Mouse (Mus musculus): ENCODE measurements around the gene Rab3ip. TPM values are rescaled to one million over a fixed set of nuclear protein-coding genes. Genes with fewer than 3 reads are reported as not detected.

Gene Rab3ip
- total RNA-seq, 2 experiments from 2014 or later, result 2.5 to 3.7 TPM

DNA sequence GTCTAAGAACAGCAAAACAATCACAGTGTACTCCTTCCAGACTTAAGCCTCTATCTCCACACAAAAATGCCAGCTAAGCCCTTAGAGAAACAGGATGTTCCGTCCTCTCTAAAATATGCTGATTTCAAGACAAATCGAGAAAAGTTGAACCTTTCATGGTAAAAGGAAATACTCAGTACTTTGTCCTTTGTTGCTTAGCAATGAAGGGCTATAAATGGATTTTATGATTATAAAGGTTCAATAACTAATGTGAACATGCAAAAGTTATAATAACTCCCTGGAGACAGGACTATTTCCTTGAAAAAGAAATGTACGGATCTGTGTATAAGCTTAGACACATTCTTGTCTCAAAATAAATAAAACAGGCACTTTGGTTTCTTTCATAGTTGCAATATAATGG lies 66.0 kb downstream of the Rab3ip start:
- ATAC-seq (replicated peaks; ENCODE audit: low FRiP score, poor library complexity, severe bottlenecking), result no peak

DNA sequence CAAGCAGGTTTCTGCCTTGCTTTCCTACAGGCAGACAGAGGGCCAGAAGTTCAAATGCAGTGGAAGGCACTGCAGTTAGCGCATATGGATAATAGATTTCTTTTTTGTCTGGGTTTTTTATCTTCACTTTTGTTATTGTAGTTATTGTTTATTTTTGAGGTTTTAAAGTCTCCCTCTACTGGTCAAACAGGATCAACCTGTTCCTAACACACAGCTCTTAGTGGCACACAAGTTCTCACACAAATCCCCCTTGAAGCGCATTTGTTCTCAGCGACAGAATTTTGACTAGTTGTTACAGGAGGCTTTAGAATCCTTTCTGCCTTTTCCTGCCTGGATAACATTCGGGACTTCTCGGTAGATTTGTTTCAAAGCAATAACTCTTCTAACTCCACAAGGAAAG lies 67.0 kb downstream of the Rab3ip start:
- no peak for ATAC-seq (replicated peaks; ENCODE audit: low FRiP score, poor library complexity, severe bottlenecking)

DNA sequence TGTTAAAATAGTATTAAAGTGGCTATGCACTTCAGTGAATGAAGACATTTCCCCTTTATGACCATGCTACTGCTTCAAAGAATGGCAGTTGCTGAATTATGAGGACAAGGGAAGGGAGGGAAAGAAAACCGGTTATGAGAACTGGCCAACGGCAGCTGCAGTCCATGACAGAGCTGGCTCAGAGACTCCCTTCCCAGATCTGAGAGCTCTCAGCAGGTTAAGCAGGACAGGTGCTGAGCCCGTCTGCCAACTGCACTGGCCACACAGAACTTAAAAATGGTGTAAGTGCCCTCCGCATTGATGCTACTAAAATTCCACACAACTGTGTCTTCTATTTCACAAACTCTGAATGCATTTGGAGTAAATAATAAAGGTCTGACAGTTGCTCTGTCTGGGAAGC lies 73.1 kb downstream of the Rab3ip start:
- ATAC-seq (replicated peaks; ENCODE audit: low FRiP score, poor library complexity, severe bottlenecking), result no peak

DNA sequence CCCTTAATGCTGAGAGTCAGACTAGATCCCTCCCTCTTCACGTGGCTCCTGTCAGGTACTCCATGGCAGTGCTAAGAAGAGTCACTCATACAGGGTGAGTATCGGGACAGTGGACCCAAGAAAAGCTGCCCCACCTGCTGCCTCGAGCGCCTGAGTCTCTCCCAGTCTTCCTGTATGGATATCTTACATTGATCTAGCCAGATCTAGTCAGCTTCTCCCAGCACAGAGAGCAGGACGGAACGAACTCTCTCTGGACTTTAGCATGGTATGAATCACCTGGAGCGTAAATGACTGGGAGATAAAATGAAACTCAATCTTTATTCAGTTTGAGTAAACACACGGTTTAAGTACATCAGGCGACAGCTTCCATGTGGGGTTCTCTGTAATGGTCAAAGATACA lies 76.1 kb downstream of the Rab3ip start:
- ATAC-seq (replicated peaks; ENCODE audit: low FRiP score, poor library complexity, severe bottlenecking), result no peak

DNA sequence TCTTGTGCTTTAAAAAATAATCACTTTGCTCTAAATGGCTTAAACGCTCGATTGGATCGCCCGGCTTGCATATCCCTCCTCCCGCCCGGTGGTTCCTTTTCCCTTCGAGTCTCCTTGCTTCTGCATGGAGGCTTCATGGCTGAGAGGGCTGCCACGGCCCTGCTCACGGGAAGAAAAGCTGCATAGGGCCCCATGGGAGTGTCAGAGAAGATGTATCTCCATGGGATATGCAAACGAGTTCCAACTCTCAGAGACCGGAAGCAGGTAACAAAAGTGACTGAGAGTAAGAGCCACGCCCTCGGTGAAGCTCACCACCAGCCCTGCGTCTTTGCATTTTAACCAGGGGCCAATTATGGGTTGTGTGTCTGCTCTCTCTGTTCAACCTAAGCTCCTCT lies 78.6 kb downstream of the Rab3ip start:
- no peak for ATAC-seq (replicated peaks; ENCODE audit: low FRiP score, poor library complexity, severe bottlenecking)

DNA sequence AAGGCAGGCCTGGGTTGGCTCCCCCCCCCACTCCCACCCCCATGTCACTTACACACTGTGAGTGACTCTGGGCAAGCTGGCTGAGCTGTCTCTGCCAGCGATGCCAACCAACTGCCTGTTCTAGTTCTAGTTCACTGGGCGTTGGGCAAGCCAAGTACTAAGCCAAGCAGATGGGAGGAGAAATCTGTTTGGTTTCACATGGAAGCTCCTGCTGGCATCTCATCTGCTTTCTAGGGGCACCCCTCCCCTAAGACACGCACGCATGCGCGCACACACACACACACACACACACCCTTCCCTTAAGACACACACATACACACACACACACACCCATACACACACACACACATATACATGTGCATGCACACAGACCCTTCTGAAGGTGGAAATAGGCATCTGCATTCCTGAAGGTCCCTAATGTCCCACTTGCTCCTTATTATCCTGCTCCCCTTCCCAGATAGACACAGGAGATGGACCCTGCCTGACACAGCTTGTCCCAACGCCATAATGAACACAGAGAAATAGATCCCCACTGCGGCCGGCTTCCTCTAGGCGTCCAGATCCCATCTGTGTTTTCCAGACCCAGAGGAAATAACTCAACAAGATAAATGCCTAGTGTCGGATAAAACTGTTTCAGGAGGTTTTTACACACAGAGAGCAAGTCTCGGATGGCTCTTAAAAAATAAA lies 79.1 kb downstream of the Rab3ip start:
- no peak for ATAC-seq (replicated peaks; ENCODE audit: low FRiP score, poor library complexity, severe bottlenecking)

DNA sequence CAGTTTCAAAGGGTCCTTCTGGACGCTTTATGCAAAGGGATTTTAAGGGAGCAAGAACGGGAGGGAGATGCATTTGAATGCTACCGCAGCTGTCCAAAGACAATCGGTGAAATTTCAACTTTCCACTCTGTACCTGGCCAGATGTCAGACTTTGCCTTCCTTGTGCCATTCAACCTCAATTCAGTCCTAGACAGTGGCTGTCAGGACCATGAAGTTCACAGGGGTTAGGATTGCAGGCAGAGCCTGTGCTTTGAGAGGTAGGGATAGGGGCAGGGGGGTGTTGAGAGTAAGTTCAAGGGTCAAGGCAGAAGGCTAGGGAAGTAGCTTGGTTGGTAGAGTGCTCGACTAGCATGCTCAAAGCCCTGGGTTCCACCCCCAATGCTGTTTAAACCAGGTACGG lies 79.8 kb downstream of the Rab3ip start:
- no peak for ATAC-seq (replicated peaks; ENCODE audit: low FRiP score, poor library complexity, severe bottlenecking)

Other genes with a start within 250 kb of the Rab3ip start
- not detected in 2 replicates for gene Myrfl, start 53.9 kb downstream of the Rab3ip start, total RNA-seq (2015; ENCODE audit: low replicate concordance)
- not detected in 2 replicates for gene Myrfl, start 53.9 kb downstream of the Rab3ip start, total RNA-seq (2017; ENCODE audit: low replicate concordance)
- not detected in 2 replicates for gene Gm10271, start 21.8 kb upstream of the Rab3ip start, total RNA-seq (2015; ENCODE audit: low replicate concordance)
- gene Gm10271, start 21.8 kb upstream of the Rab3ip start, total RNA-seq (2017; ENCODE audit: low replicate concordance), result not detected in 2 replicates
- gene Best3, start 35.5 kb upstream of the Rab3ip start, total RNA-seq (2015; ENCODE audit: low replicate concordance), result not detected in 2 replicates
- gene Best3, start 35.5 kb upstream of the Rab3ip start, total RNA-seq (2017; ENCODE audit: low replicate concordance), result not detected in 2 replicates
- not detected in 2 replicates for gene Lrrc10, start 94.6 kb upstream of the Rab3ip start, total RNA-seq (2015; ENCODE audit: low replicate concordance)
- gene Lrrc10, start 94.6 kb upstream of the Rab3ip start, total RNA-seq (2017; ENCODE audit: low replicate concordance), result not detected in 2 replicates
- gene Cct2, start 113.0 kb upstream of the Rab3ip start, total RNA-seq (2015; ENCODE audit: low replicate concordance), result 144 and 179 TPM in 2 replicates
- gene Cct2, start 113.0 kb upstream of the Rab3ip start, total RNA-seq (2017; ENCODE audit: low replicate concordance), result 79.9 and 94.5 TPM in 2 replicates
- gene Frs2, start 197.8 kb upstream of the Rab3ip start, total RNA-seq (2015; ENCODE audit: low replicate concordance), result 23.4 and 34.3 TPM in 2 replicates
- 24.2 and 34.2 TPM in 2 replicates for gene Frs2, start 197.8 kb upstream of the Rab3ip start, total RNA-seq (2017; ENCODE audit: low replicate concordance)

Data from erythroblast, adult 5-6 weeks (primary cell).